13 mouse cellular contexts compared by ENCODE assay signal in the genomic region with DNA sequence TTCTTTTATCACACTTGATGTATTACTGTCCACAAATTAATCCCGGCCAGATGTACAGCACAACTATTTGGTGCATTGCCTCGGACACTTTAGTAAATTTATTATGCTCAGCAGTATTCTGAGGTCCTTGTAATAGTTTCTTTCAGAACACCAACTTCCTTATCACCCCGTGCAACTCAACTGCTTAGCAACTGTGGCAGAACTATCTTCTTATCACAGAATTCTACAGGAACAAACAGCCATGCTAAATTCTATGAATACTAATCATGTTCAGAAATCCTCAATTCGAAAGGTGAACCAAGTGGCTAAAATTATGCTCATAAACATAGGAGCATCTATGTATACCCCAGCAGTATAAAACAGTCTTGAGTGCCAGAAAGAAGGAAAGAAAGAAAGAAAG. TPM values are rescaled to one million over a fixed set of nuclear protein-coding genes. Genes with fewer than 3 reads are reported as not detected.
DNase-seq lines count a peak whose midpoint lies in the region; ATAC-seq lines count a peak whose summit lies in the region.
"Had no signal": no experiment of that assay in that cellular context is flagged by ENCODE, and none has a peak within 500 bp of the region (broad histone marks: within the 10 kb centered on the region; RNA-seq: fewer than 3 reads in every experiment).

No protein-coding gene starts in this region.

- peak overlapping the region; percentile 57; the same call in 1 of the 2 replicates for H3K4me2 ChIP-seq in hindbrain, embryonic 13.5 days
- H3K4me2 ChIP-seq in neural tube, embryonic 13.5 days = peak overlapping the region; percentile 64
- H3K4me2 ChIP-seq in liver, embryonic 13.5 days = peak overlapping the region; percentile 93
- peak overlapping the region; percentile 62 for H3K4me2 ChIP-seq in neural tube, embryonic 15.5 days

- no peaks in the 10 kb centered on the region for H3K36me3 ChIP-seq in hindbrain, embryonic 13.5 days
- H3K36me3 ChIP-seq in hindbrain, embryonic 10.5 days = no peaks in the 10 kb centered on the region
- no peaks in the 10 kb centered on the region for H3K36me3 ChIP-seq in neural tube, embryonic 13.5 days
- no peaks in the 10 kb centered on the region for H3K36me3 ChIP-seq in liver, embryonic 13.5 days
- no peaks in the 10 kb centered on the region for H3K36me3 ChIP-seq in neural tube, embryonic 15.5 days

- no peak overlapping the region for H3K27ac ChIP-seq in hindbrain, embryonic 13.5 days
- no peak overlapping the region for H3K27ac ChIP-seq in hindbrain, embryonic 10.5 days
- no peak overlapping the region for H3K27ac ChIP-seq in neural tube, embryonic 13.5 days (replicated peaks)
- peak overlapping the region; percentile 39; the same call in 1 of the 2 replicates for H3K27ac ChIP-seq in liver, embryonic 13.5 days
- no peak overlapping the region for H3K27ac ChIP-seq in neural tube, embryonic 15.5 days (replicated peaks)

- no peaks in the 10 kb centered on the region for H3K9me3 ChIP-seq in hindbrain, embryonic 13.5 days
- H3K9me3 ChIP-seq in hindbrain, embryonic 10.5 days = no peaks in the 10 kb centered on the region
- H3K9me3 ChIP-seq in neural tube, embryonic 13.5 days = no peaks in the 10 kb centered on the region
- no peaks in the 10 kb centered on the region for H3K9me3 ChIP-seq in liver, embryonic 13.5 days (replicated peaks)
- H3K9me3 ChIP-seq in neural tube, embryonic 15.5 days (replicated peaks) = no peaks in the 10 kb centered on the region

- no peaks in the 10 kb centered on the region for H3K4me1 ChIP-seq in hindbrain, embryonic 13.5 days (replicated peaks)
- no peaks in the 10 kb centered on the region for H3K4me1 ChIP-seq in hindbrain, embryonic 10.5 days (replicated peaks)
- H3K4me1 ChIP-seq in neural tube, embryonic 13.5 days (replicated peaks) = no peaks in the 10 kb centered on the region
- H3K4me1 ChIP-seq in liver, embryonic 13.5 days (replicated peaks) = peaks cover 13% of the 10 kb centered on the region
- H3K4me1 ChIP-seq in neural tube, embryonic 15.5 days = peaks cover 2% of the 10 kb centered on the region; the same call in 1 of the 2 replicates

- H3K27me3 ChIP-seq in hindbrain, embryonic 13.5 days = peaks cover 32% of the 10 kb centered on the region; the same call in 1 of the 2 replicates
- peaks cover 59% of the 10 kb centered on the region for H3K27me3 ChIP-seq in hindbrain, embryonic 10.5 days (ENCODE audit: insufficient read depth, poor library complexity, severe bottlenecking)
- peaks cover 52% of the 10 kb centered on the region for H3K27me3 ChIP-seq in neural tube, embryonic 13.5 days
- H3K27me3 ChIP-seq in liver, embryonic 13.5 days = no peaks in the 10 kb centered on the region
- H3K27me3 ChIP-seq in neural tube, embryonic 15.5 days (replicated peaks) = peaks cover 9% of the 10 kb centered on the region; the same call in 1 of the 2 replicates

- no peak overlapping the region for H3K9ac ChIP-seq in hindbrain, embryonic 13.5 days
- no peak overlapping the region for H3K9ac ChIP-seq in neural tube, embryonic 13.5 days
- no peak overlapping the region for H3K9ac ChIP-seq in liver, embryonic 13.5 days
- H3K9ac ChIP-seq in neural tube, embryonic 15.5 days (replicated peaks) = no peak overlapping the region
- H3K9ac ChIP-seq: lung, embryonic 14.5 days had no signal

- WGBS in hindbrain, embryonic 13.5 days = 78% methylated on average over 4 of the region's 4 CpGs
- 81% methylated on average over 4 of the region's 4 CpGs for WGBS in hindbrain, embryonic 10.5 days
- whole genome bisulfite sequencing in neural tube, embryonic 13.5 days = 78% methylated on average over 4 of the region's 4 CpGs
- WGBS in liver, embryonic 13.5 days (ENCODE audit: insufficient replicate concordance) = 19% methylated on average over 4 of the region's 4 CpGs
- WGBS in neural tube, embryonic 15.5 days = 65% methylated on average over 4 of the region's 4 CpGs

- no peak for ATAC-seq in hindbrain, embryonic 13.5 days (ENCODE audit: low FRiP score)
- no peak for ATAC-seq in neural tube, embryonic 13.5 days (ENCODE audit: low read depth)
- 0 out of 2 replicates have a peak, but pooled peaks have one; percentile 32 for ATAC-seq in liver, embryonic 13.5 days (ENCODE audit: low read depth)
- no peak for ATAC-seq in neural tube, embryonic 15.5 days (ENCODE audit: low FRiP score)
- ATAC-seq in megakaryocyte, adult 5-6 weeks (ENCODE audit: poor library complexity, severe bottlenecking) = no peak

- no peak for DNase-seq in hindbrain, embryonic 10.5 days (ENCODE audit: low spot score)
- DNase-seq in neural tube, embryonic 10.5 days (ENCODE audit: extremely low spot score, low spot score) = no peak
- DNase-seq in liver, embryonic 13.5 days = no peak
- no peak for DNase-seq in spleen, adult 12 weeks (ENCODE audit: low spot score)
- DNase-seq: cerebellum, adult 8-10 months; kidney, postnatal 14 days; left cerebral cortex, postnatal 4 days; lung, embryonic 14.5 days; thymus, postnatal 36 days had no signal

- peak overlapping the region; percentile 60; the same call in 1 of the 2 replicates for H3K4me3 ChIP-seq in hindbrain, embryonic 13.5 days
- H3K4me3 ChIP-seq in hindbrain, embryonic 10.5 days = no peak overlapping the region
- 0 out of 2 replicates have a peak overlapping the region, but pooled peaks have one; percentile 59 for H3K4me3 ChIP-seq in neural tube, embryonic 13.5 days
- peak overlapping the region; percentile 75 for H3K4me3 ChIP-seq in liver, embryonic 13.5 days (replicated peaks)
- H3K4me3 ChIP-seq in neural tube, embryonic 15.5 days (replicated peaks) = no peak overlapping the region

RNA-seq across cellular contexts. Expression of gene Reps2, which starts 1.7 kb away (rescaled TPM):
- 1.7 and 1.9 TPM in 2 replicates for polyA plus RNA-seq in hindbrain, embryonic 13.5 days (2015; fragmentation: Nextera tagmentation; extraction: Ambion mirVana)
- polyA plus RNA-seq in hindbrain, embryonic 10.5 days (2016; fragmentation: Nextera tagmentation; extraction: Ambion mirVana) = 0.38 and 0.52 TPM in 2 replicates
- 1.8 TPM in 2 replicates for polyA plus RNA-seq in neural tube, embryonic 13.5 days (2015; fragmentation: Nextera tagmentation; extraction: Ambion mirVana)
- polyA plus RNA-seq in liver, embryonic 13.5 days (2015; fragmentation: Nextera tagmentation; extraction: Ambion mirVana) = 0.50 and 0.71 TPM in 2 replicates
- polyA plus RNA-seq in neural tube, embryonic 15.5 days (2015; fragmentation: Nextera tagmentation; extraction: Ambion mirVana) = 1.6 and 1.9 TPM in 2 replicates
- 2.1 and 3.3 TPM in 2 replicates for total RNA-seq in megakaryocyte, adult 5-6 weeks (2015)
- total RNA-seq in megakaryocyte, adult 5-6 weeks (2017) = 1.4 and 2.2 TPM in 2 replicates

Comparison
In these comparisons a context has a peak if more than half of its experiments do, and no peak if none do; other contexts are left out.
1. H3K4me3 ChIP-seq: peak in hindbrain, embryonic 13.5 days (single experiment), neural tube, embryonic 13.5 days (single experiment) and liver, embryonic 13.5 days (single experiment); none in hindbrain, embryonic 10.5 days (single experiment) and neural tube, embryonic 15.5 days (single experiment).
2. Peak in every context shown above with its lines, with median percentiles within 50 percentile points of each other: H3K4me2 ChIP-seq.